1 mouse cellular context compared by ENCODE assay signal in the genomic region with DNA sequence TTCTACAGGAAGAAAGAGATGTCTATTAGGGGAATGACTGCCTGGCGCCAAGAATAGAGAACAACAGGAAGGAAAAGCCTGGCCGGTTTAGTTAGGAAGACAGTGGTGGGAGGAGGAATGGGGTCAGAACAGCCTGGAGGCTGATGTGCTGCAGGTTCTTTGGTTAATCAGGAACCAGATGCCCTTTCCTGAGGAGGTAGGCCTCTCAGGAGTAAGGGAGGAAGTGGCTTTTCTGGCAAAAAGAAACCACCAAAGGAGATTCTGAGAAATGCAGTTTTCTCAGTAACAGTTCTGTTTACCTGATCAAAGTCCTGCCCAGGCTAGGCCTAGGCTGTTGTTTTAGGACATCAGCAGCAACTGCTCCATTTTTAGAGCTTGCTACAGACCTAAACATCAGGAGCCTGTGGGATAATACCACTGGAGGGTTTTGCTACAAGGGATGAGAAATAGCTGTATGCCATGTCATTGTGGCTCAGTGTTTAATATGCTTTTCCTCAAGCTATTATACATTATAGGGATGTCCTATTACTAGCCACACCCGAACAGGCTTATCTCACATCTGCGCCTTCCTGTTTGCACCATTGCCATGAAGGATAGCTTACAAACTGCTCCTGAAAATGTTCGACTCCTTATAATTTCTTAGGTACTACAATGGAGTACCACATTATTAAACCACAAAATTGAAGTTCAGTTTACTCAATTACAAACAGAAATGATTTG.
TF ChIP-seq lines count a peak whose summit lies in the region.

No protein-coding gene starts in this region.

TF ChIP-seq in MEL, 35 proteins besides CTCF, POLR2A, EP300 and RAD21:
- no peak for TF ChIP-seq JUND (IDR thresholded peaks at IDR 0.05; ENCODE audit: low read depth, low read length)
- no peak for TF ChIP-seq CHD2 (IDR thresholded peaks at IDR 0.05; ENCODE audit: low read length)
- no peak for TF ChIP-seq MAX (IDR thresholded peaks at IDR 0.05; ENCODE audit: low read length)
- TF ChIP-seq HCFC1 (IDR thresholded peaks at IDR 0.05; ENCODE audit: low read depth, low read length): no peak
- no peak for TF ChIP-seq UBTF (IDR thresholded peaks at IDR 0.05; ENCODE audit: borderline replicate concordance, insufficient read depth, low read depth, low read length)
- TF ChIP-seq TAL1 (IDR thresholded peaks at IDR 0.05; ENCODE audit: low read length): peak; percentile 42
- TF ChIP-seq POLR2AphosphoS2 (IDR thresholded peaks at IDR 0.05; ENCODE audit: low read length): no peak
- no peak for TF ChIP-seq MYB (IDR thresholded peaks at IDR 0.05; ENCODE audit: low read depth, low read length)
- TF ChIP-seq NRF1 (IDR thresholded peaks at IDR 0.05; ENCODE audit: insufficient read depth, low read depth, low read length, poor library complexity, severe bottlenecking): no peak
- no peak for TF ChIP-seq MYC (IDR thresholded peaks at IDR 0.05; ENCODE audit: low read depth, low read length)
- no peak for TF ChIP-seq BHLHE40 (IDR thresholded peaks at IDR 0.05; ENCODE audit: borderline replicate concordance, low read depth, low read length)
- no peak for TF ChIP-seq ZKSCAN1 (IDR thresholded peaks at IDR 0.05; ENCODE audit: low read depth, low read length)
- TF ChIP-seq USF2 (IDR thresholded peaks at IDR 0.05; ENCODE audit: borderline replicate concordance in 1 of 2, insufficient read depth in 1 of 2, low read depth in 1 of 2, low read length in 2 of 2): no peak
- TF ChIP-seq ZC3H11A (IDR thresholded peaks at IDR 0.05; ENCODE audit: low read depth, low read length): no peak
- no peak for TF ChIP-seq ZMIZ1 (IDR thresholded peaks at IDR 0.05; ENCODE audit: low read depth, low read length)
- no peak for TF ChIP-seq CHD1 (IDR thresholded peaks at IDR 0.05; ENCODE audit: low read depth, low read length)
- 0 out of 2 replicates have a peak, but pooled peaks have one; percentile 9 for TF ChIP-seq RCOR1 (IDR thresholded peaks at IDR 0.05; ENCODE audit: low read depth, low read length)
- 0 out of 2 replicates have a peak, but pooled peaks have one; percentile 13 for TF ChIP-seq TBP (IDR thresholded peaks at IDR 0.05; ENCODE audit: low read depth, low read length)
- no peak for TF ChIP-seq USF1 (IDR thresholded peaks at IDR 0.05; ENCODE audit: low read depth, low read length)
- no peak for TF ChIP-seq ELF1 (IDR thresholded peaks at IDR 0.05; ENCODE audit: low read depth, low read length)
- TF ChIP-seq NELFE (IDR thresholded peaks at IDR 0.05; ENCODE audit: low read depth, low read length): no peak
- TF ChIP-seq MEF2A (IDR thresholded peaks at IDR 0.05; ENCODE audit: extremely low read depth, insufficient replicate concordance, low read depth, low read length, poor library complexity, severe bottlenecking): no peak
- TF ChIP-seq MAFK (IDR thresholded peaks at IDR 0.05; ENCODE audit: borderline replicate concordance, low read depth, low read length): no peak
- TF ChIP-seq E2F4 (IDR thresholded peaks at IDR 0.05; ENCODE audit: borderline replicate concordance, low read depth, low read length): no peak
- TF ChIP-seq GATA1 (IDR thresholded peaks at IDR 0.05; ENCODE audit: low read depth, low read length): peak; percentile 66; the same call in 1 of the 2 replicates
- TF ChIP-seq TCF12 (IDR thresholded peaks at IDR 0.05; ENCODE audit: low read depth, low read length): no peak
- TF ChIP-seq SIN3A (IDR thresholded peaks at IDR 0.05; ENCODE audit: low read length): no peak
- no peak for TF ChIP-seq POLR2AphosphoS5 (IDR thresholded peaks at IDR 0.05; ENCODE audit: borderline replicate concordance, low read depth, low read length)
- no peak for TF ChIP-seq KAT2A (conservative IDR thresholded peaks at IDR 0.05; ENCODE audit: low read depth, low read length)
- TF ChIP-seq GABPA (IDR thresholded peaks at IDR 0.05; ENCODE audit: low read depth, low read length): no peak
- no peak for TF ChIP-seq ZNF384 (IDR thresholded peaks at IDR 0.05; ENCODE audit: low read depth, low read length)
- no peak for TF ChIP-seq MAZ (IDR thresholded peaks at IDR 0.05; ENCODE audit: low read depth, low read length)
TF ChIP-seq in MEL: peak in this region for 4.
